Mouse (Mus musculus) liver, embryonic 15.5 days (tissue): ENCODE results near the gene Acp6. TPM values are rescaled to one million over a fixed set of nuclear protein-coding genes. Genes with fewer than 3 reads are reported as not detected.

Experiments
- ATAC-seq: fragments of 200-750 bp; cut with Nextera tagmentation; 2 replicates; pipeline ENCODE4 v1.8.0; 2017; ENCODE audit warnings: moderate number of reproducible peaks, mild to moderate bottlenecking, moderate library complexity; ENCODE audit not compliant: insufficient read depth
- H3K27ac ChIP-seq: fragments of 300-500 bp; sonication (generic); replicated peaks from 2 replicates; pipeline ENCODE4 v1.5.1; 2015; ENCODE audit warnings: mild to moderate bottlenecking, inconsistent platforms
- H3K27me3 ChIP-seq: fragments of 300-500 bp; sonication (generic); 2 replicates; pipeline ENCODE4 v1.6.1; 2015; ENCODE audit warnings: mild to moderate bottlenecking, inconsistent platforms
- H3K36me3 ChIP-seq: fragments of 300-500 bp; sonication (generic); replicated peaks from 2 replicates; pipeline ENCODE4 v1.6.1; 2015; ENCODE audit warnings: moderate library complexity, mild to moderate bottlenecking, inconsistent platforms
- H3K4me1 ChIP-seq: fragments of 300-500 bp; sonication (generic); replicated peaks from 2 replicates; pipeline ENCODE4 v1.6.1; 2015; ENCODE audit warnings: inconsistent platforms
- H3K4me2 ChIP-seq: fragments of 300-500 bp; sonication (generic); 2 replicates; pipeline ENCODE4 v1.6.1; 2015; ENCODE audit warnings: moderate library complexity, mild to moderate bottlenecking, inconsistent platforms
- H3K4me3 ChIP-seq: fragments of 300-500 bp; sonication (generic); replicated peaks from 2 replicates; pipeline ENCODE4 v1.5.1; 2015; ENCODE audit warnings: mild to moderate bottlenecking, inconsistent platforms
- H3K9ac ChIP-seq: fragments of 300-500 bp; sonication (generic); 2 replicates; pipeline ENCODE4 v1.6.1; 2015; ENCODE audit warnings: moderate library complexity, mild to moderate bottlenecking, inconsistent platforms
- H3K9me3 ChIP-seq: fragments of 300-500 bp; sonication (generic); replicated peaks from 2 replicates; pipeline ENCODE4 v1.6.1; 2016; ENCODE audit warnings: inconsistent platforms
- WGBS: fragments of 180-500 bp; shearing (Covaris S2); methylation state at CpG from one replicate; pipeline ENCODE4 v1.1.7; 2015; ENCODE audit warnings: mixed read lengths; ENCODE audit not compliant: insufficient replicate concordance; 5-methylcytosine and 5-hydroxymethylcytosine counted together
- polyA plus RNA-seq: library from polyadenylated mRNA; unstranded; fragments of >200 nt; fragmentation: Nextera tagmentation; extraction: Ambion mirVana; gene quantifications from 2 replicates; pipeline ENCODE4 v1.2.1, GENCODE M21; 2015

Acp6 gene
- polyA plus RNA-seq, 1 experiment from 2014 or later = 17.3 TPM

DNA sequence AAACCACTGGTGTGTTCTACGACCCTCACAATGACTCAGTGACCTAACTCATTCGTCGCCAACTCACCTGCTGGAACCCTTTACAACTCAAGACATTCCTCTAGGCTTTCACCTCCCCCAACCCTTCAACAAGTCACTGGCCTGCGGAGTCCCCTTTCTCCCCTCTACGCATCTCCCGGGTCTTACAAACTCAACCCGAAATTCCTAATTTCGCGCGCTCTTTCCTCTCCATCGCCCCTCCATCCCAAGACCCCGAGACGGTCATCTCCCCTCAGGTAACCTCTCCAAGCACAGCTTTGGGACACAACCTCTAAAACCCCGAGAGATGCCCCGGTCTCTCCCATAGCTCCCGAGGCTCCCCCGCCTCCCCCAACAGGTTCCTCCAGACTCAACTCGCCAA, 68.1 kb downstream of the Acp6 start:
- Histone ChIP-seq H3K4me3 (peak overlapping the region; percentile 66), H3K9me3 (no peaks in the 10 kb centered on the region), H3K36me3 (no peaks in the 10 kb centered on the region), H3K4me1 (peaks cover 17% of the 10 kb centered on the region), H3K9ac (peak overlapping the region; percentile 56), H3K27ac (0 out of 2 replicates have a peak overlapping the region, but pooled peaks have one; percentile 45), H3K27me3 (peaks cover 25% of the 10 kb centered on the region), H3K4me2 (peak overlapping the region; percentile 80)
- ATAC-seq = no peak
- 5% methylated on average over 18 of the region's 18 CpGs for WGBS

Other genes starting within 250 kb of the Acp6 start
- not detected in 2 replicates for gene Gja8, start 232.8 kb upstream of the Acp6 start, polyA plus RNA-seq
- gene Bcl9, start 139.1 kb downstream of the Acp6 start, polyA plus RNA-seq = 3.5 and 5.0 TPM in 2 replicates